Mouse (Mus musculus): ENCODE results near the gene Rerg. TPM values are rescaled to one million over a fixed set of nuclear protein-coding genes. Genes with fewer than 3 reads are reported as not detected.
"Not testable (repeated sequence)": the region's sequence is repeated elsewhere in the genome, so short reads cannot be mapped to it uniquely, and the experiment has no call there.

Gene Rerg
- total and polyA plus RNA-seq, 2 experiments from 2014 or later: 2.8 to 12.9 TPM

DNA sequence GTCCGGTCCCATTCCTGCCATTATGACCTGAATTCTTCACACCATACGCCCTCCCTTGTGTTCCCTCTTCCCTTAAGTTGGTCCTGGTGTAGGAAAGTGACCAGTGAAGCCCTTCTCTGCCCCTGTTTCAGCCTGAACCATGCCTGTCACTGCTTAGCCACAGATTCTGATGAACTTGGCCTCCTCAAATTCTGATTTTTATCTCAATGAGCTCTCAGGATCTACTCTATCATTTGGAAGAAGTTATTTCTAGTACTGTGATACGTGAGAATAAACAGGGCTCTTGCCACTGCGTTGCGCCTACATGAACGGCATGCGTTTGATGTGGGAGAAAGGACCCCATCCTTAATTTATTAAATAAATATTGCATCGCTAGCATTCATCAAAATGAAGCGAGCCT is 117.3 kb downstream of the Rerg start:
- Histone ChIP-seq H3K36me3 (ENCODE audit: insufficient read depth) (no peaks in the 10 kb centered on the region), H3K9me3 (ENCODE audit: low read length) (no peaks in the 10 kb centered on the region), H3K4me1 (ENCODE audit: insufficient read depth) (no peaks in the 10 kb centered on the region), H3K4me2 (ENCODE audit: low read depth) (no peak overlapping the region), H3K27me3 (ENCODE audit: insufficient read depth, low read length) (no peaks in the 10 kb centered on the region), H3K27ac (ENCODE audit: low read depth, low read length) (no peak overlapping the region), H3K4me3 (ENCODE audit: low read depth, low read length) (no peak overlapping the region), H3K9ac (no peak overlapping the region)
- TF ChIP-seq CTCF (IDR thresholded peaks at IDR 0.05; ENCODE audit: low read depth): no peak
- ATAC-seq (no peak), DNase-seq (no peak)
- WGBS: 95% methylated on average over 9 of the region's 9 CpGs

DNA sequence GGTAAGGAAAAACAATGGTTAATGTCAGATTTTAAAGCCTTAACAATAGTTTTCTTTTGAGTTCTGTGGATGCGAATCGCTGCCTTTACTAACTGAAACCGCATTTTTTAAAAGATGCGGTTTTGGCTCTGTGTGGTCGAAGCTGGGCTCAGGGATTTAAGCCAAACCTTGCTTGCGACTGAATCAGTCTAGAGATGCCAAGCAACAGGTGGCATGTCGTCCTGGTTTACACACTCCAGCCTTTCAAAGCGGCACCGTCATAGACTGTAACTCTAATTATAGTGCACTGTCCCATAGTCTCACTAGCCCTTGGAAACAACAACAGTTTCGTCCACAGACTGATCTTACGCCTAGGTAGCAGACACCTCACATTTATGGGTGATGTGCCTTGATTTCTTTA is 123.3 kb downstream of the Rerg start:
- no peak for TF ChIP-seq CTCF (IDR thresholded peaks at IDR 0.05; ENCODE audit: low read depth)
- H3K4me3 ChIP-seq (ENCODE audit: low read depth, low read length): no peak overlapping the region
- DNase-seq: peak; percentile 30
- no peaks in the 10 kb centered on the region for H3K9me3 ChIP-seq (ENCODE audit: low read length)
- H3K9ac ChIP-seq: no peak overlapping the region
- no peaks in the 10 kb centered on the region for H3K27me3 ChIP-seq (ENCODE audit: insufficient read depth, low read length)
- H3K36me3 ChIP-seq (ENCODE audit: insufficient read depth): no peaks in the 10 kb centered on the region
- H3K27ac ChIP-seq (ENCODE audit: low read depth, low read length): no peak overlapping the region
- peak; percentile 26; the same call in 1 of the 2 replicates for ATAC-seq
- H3K4me1 ChIP-seq (ENCODE audit: insufficient read depth): no peaks in the 10 kb centered on the region
- 73% methylated on average over 11 of the region's 11 CpGs for WGBS
- H3K4me2 ChIP-seq (ENCODE audit: low read depth): no peak overlapping the region

DNA sequence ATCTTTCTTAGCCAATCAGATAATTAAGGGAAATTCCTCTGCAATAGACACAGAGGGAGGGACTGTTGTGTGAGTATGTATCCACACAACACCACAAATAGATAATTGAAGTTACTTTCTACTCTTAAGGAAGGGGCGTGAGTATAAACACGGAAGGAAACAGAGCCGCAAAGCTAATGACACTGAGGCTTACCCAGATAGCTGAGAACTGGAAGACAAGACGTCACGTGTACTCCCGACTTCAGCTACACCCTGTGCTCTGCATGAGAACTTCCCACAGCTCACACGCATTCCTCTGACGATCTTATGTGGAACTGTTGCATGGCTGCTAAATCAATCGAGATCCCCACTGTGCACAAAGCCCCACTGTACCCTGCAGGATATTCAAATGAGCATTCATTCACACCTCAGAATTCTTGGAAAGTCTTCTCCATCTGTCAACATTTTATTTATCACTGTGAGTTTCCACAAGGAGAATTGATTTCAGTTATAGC is 125.2 kb downstream of the Rerg start:
- Histone ChIP-seq H3K9me3 (ENCODE audit: low read length) (no peaks in the 10 kb centered on the region), H3K27me3 (ENCODE audit: insufficient read depth, low read length) (no peaks in the 10 kb centered on the region), H3K36me3 (ENCODE audit: insufficient read depth) (no peaks in the 10 kb centered on the region), H3K4me2 (ENCODE audit: low read depth) (no peak overlapping the region), H3K27ac (ENCODE audit: low read depth, low read length) (no peak overlapping the region), H3K4me3 (ENCODE audit: low read depth, low read length) (no peak overlapping the region), H3K4me1 (ENCODE audit: insufficient read depth) (no peaks in the 10 kb centered on the region), H3K9ac (no peak overlapping the region)
- no peak for TF ChIP-seq CTCF (IDR thresholded peaks at IDR 0.05; ENCODE audit: low read depth)
- ATAC-seq (peak; percentile 73), DNase-seq (peak; percentile 38)
- WGBS: 67% methylated on average over 9 of the region's 9 CpGs

DNA sequence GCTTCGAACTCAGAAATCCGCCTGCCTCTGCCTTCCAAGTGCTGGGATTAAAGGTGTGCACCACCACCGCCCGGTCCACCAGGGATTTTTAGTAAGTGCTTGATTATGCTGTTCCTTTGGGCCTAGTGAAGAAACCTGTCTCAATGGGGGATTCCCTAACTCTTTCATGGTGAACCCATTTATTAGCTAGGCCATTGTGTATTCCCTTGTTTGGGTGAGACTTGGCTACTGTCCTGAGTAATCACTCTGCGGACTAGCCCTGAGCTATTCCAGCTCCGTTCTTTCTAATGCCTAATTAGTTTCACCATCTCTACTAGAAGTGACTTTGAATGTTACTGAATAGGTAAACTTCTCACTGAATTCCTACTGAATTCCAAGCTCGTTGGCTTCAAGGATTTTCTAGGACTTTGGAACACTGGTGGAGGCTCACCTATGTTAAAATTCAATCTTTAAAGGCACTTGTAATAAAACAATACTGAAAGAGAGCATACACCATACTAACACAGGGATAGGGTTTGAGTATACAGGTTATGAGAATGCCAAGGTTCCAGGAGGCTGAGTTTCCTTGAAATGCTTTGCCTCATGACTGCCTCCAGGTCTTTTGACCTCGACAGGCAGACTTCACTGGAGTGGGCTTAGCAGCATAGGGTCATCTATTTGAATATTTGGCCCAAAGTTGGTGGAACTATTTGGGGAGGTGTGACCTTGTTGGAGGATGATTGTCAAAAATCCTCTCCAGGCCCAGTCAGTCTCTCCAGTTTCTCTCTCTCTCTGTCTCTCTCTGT is 134.5 kb downstream of the Rerg start:
- not testable (repeated sequence) for H3K9me3 ChIP-seq (ENCODE audit: low read length); H3K27ac ChIP-seq (ENCODE audit: low read depth, low read length); H3K4me3 ChIP-seq (ENCODE audit: low read depth, low read length); H3K36me3 ChIP-seq (ENCODE audit: insufficient read depth); DNase-seq; H3K9ac ChIP-seq; H3K27me3 ChIP-seq (ENCODE audit: insufficient read depth, low read length); H3K4me2 ChIP-seq (ENCODE audit: low read depth); H3K4me1 ChIP-seq (ENCODE audit: insufficient read depth); ATAC-seq
- 72% methylated on average over 8 of the region's 8 CpGs for WGBS

DNA sequence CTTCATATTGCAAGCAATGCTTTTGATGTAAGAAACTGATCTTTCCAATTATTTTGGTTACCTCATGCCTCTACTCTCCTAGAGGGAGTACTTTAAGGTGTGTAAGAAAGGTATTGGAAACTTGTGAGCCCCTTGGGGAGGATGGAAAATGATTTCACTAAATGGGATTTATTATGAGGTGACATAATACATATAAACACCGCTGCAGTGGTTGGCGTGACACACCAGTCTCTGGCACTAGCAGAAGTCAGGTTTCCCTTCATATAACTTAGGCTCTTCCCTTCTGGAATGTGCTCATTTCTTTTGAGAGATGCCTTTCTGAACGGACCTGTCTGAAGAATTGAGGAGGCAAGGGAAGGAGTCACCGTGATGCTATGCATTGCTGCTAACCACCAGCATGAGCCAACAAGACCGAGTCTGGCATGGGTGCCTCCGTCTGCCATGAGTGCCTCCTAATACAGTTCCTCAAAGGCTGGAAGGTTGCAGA is 139.6 kb downstream of the Rerg start:
- Histone ChIP-seq H3K36me3 (ENCODE audit: insufficient read depth) (no peaks in the 10 kb centered on the region), H3K4me3 (ENCODE audit: low read depth, low read length) (no peak overlapping the region), H3K4me1 (ENCODE audit: insufficient read depth) (no peaks in the 10 kb centered on the region), H3K4me2 (ENCODE audit: low read depth) (no peak overlapping the region), H3K9me3 (ENCODE audit: low read length) (no peaks in the 10 kb centered on the region), H3K27me3 (ENCODE audit: insufficient read depth, low read length) (no peaks in the 10 kb centered on the region), H3K9ac (no peak overlapping the region), H3K27ac (ENCODE audit: low read depth, low read length) (no peak overlapping the region)
- no peak for DNase-seq
- WGBS: 88% methylated on average over 6 of the region's 6 CpGs
- TF ChIP-seq CTCF (IDR thresholded peaks at IDR 0.05; ENCODE audit: low read depth): no peak
- no peak for ATAC-seq

DNA sequence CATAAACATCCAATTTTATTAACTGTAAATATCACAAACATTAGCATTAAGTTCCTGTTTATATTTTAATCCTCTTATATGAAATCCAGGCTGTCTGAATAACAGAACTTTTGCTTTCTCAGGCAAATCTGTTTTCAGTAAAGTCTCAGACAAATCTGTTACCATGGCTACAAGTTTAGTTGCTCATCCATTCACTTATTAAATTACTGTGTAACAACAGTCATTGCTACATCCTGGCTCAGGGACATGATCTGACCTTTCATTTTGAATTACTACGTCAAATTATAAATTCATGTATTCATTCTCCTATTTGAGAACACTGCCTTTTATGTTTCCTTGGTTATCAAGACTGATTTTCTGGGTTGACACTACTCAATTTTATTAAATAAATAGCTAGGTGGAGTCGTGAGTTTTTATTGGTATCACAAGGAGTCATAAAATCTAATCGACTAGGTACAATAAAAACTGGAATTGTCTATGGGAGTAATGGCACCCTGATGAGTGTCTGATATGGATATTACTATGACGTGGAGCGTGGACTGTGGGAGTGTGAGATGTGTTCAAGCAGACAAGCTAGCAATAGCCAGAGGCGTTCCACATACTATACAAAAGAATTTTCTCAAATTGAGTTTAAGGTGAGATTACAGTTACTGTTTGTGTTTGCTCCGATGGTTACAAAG is 140.2 kb downstream of the Rerg start:
- 63% methylated on average over 7 of the region's 7 CpGs for WGBS
- Histone ChIP-seq H3K36me3 (ENCODE audit: insufficient read depth) (no peaks in the 10 kb centered on the region), H3K4me2 (ENCODE audit: low read depth) (no peak overlapping the region), H3K9ac (no peak overlapping the region), H3K4me1 (ENCODE audit: insufficient read depth) (no peaks in the 10 kb centered on the region), H3K27ac (ENCODE audit: low read depth, low read length) (no peak overlapping the region), H3K27me3 (ENCODE audit: insufficient read depth, low read length) (no peaks in the 10 kb centered on the region), H3K4me3 (ENCODE audit: low read depth, low read length) (no peak overlapping the region), H3K9me3 (ENCODE audit: low read length) (no peaks in the 10 kb centered on the region)
- ATAC-seq: no peak; the same call in 1 of the 2 replicates
- TF ChIP-seq CTCF (IDR thresholded peaks at IDR 0.05; ENCODE audit: low read depth): no peak
- DNase-seq: no peak

DNA sequence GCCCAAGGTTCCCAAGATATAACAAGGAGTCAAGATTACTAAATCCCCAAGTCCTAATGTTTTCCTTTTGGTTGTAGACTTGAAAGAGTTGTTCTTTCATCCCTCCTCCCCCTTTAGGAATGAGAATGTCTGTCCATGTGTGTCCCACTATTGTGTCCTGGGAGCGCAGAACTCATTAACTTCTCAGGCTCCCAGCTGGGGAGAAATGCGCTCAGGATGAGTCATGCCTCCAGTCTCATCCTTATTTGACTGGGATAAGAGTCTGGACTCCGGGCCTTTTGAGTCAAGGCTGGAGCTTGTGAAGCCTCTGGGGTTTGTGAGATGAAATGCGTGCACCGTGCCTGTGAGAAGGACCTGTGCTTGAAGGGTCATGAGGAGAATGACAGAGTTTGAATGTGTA is 144.8 kb downstream of the Rerg start:
- no peak for TF ChIP-seq CTCF (IDR thresholded peaks at IDR 0.05; ENCODE audit: low read depth)
- H3K27ac ChIP-seq (ENCODE audit: low read depth, low read length): no peak overlapping the region
- no peak for DNase-seq
- H3K4me1 ChIP-seq (ENCODE audit: insufficient read depth): no peaks in the 10 kb centered on the region
- no peak for ATAC-seq
- no peaks in the 10 kb centered on the region for H3K9me3 ChIP-seq (ENCODE audit: low read length)
- H3K4me2 ChIP-seq (ENCODE audit: low read depth): no peak overlapping the region
- no peaks in the 10 kb centered on the region for H3K36me3 ChIP-seq (ENCODE audit: insufficient read depth)
- no peaks in the 10 kb centered on the region for H3K27me3 ChIP-seq (ENCODE audit: insufficient read depth, low read length)
- H3K9ac ChIP-seq: no peak overlapping the region
- H3K4me3 ChIP-seq (ENCODE audit: low read depth, low read length): no peak overlapping the region
- 68% methylated on average over 5 of the region's 5 CpGs for WGBS

All from forebrain, postnatal 0 days (tissue).